Mouse (Mus musculus): ENCODE data around the gene Ltb.

DNA sequence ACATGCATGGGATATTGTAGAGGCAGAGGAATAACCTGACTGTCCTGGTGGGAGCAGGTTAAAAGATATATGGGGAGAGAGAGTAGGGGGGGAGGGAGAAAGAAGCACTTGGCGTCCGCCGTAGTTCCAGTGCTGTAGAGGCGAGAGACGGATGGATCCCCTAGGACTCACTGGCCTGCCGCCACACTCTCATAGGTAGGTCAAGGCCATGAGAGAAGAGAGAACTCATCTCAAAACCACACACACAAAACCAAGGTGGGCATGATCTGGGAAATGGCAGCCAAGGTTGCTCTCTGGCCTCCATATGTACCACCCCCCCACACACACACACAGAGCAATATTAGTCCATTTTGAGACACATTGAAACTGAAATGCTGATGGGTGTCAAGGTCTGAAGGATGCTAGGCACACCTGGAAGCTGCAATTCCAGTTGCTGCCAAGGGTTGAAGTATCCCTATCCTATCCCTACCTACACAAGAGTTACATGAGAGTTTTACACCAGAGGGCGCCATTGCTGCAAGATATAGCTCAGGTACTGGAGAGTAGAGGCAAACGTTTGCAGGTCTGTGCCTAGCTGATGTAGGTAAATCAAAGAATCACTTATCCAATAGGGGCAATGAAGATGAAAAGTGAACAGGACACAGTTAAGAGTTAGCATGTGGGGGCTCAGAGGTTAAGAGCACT, 27.7 kb upstream of the Ltb start:
- no peak for TF ChIP-seq POLR2A (IDR thresholded peaks at IDR 0.05; ENCODE audit: extremely low read depth, insufficient read depth, low read length)
- TF ChIP-seq CTCF (IDR thresholded peaks at IDR 0.05; ENCODE audit: extremely low read depth, insufficient read depth, low read length): peak; percentile 62
